Mouse (Mus musculus): ENCODE results near the gene Cdk9. TPM values are rescaled to one million over a fixed set of nuclear protein-coding genes. Genes with fewer than 3 reads are reported as not detected.

Cdk9 gene
- polyA plus RNA-seq, 1 experiment from 2014 or later: 63.2 TPM

GRCm38 (mm10) chr2:32671907-32672595, 40.8 kb downstream of the Cdk9 start:
- Histone ChIP-seq H3K27me3 (replicated peaks) (no peaks in the 10 kb centered on the region), H3K4me2 (no peak overlapping the region), H3K4me1 (peaks cover 47% of the 10 kb centered on the region), H3K9ac (no peak overlapping the region), H3K36me3 (peaks cover 80% of the 10 kb centered on the region), H3K9me3 (no peaks in the 10 kb centered on the region), H3K4me3 (no peak overlapping the region), H3K27ac (replicated peaks) (peak overlapping the region; percentile 25; the same call in 1 of the 2 replicates)
- WGBS: 58% methylated on average over 9 of the region's 9 CpGs
- ATAC-seq (ENCODE audit: extremely low read depth, insufficient number of reproducible peaks, low FRiP score, low TSS enrichment): no peak

DNA sequence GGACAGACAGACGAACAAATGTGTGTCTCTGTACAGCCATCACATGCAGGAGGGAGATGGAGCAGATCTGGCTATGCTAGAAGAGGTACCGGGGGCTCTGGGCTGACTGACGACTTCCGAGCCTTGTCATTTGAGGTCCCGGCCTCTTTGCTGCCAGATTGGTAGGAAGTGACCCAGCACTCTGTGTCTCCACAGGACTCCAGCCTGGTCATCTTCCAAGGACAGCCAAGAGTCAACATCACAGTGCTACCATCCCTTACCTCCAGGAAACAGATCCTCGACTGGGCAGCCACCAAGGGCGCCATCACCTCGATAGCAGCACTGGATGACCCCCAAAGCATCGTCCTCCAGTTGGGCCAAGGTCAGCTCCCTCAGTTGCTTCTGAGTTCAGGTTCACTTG, 41.7 kb downstream of the Cdk9 start:
- H3K4me2 ChIP-seq: no peak overlapping the region
- peak overlapping the region; percentile 25; the same call in 1 of the 2 replicates for H3K27ac ChIP-seq (replicated peaks)
- no peaks in the 10 kb centered on the region for H3K27me3 ChIP-seq (replicated peaks)
- no peaks in the 10 kb centered on the region for H3K9me3 ChIP-seq
- ATAC-seq (ENCODE audit: extremely low read depth, insufficient number of reproducible peaks, low FRiP score, low TSS enrichment): no peak
- peaks cover 51% of the 10 kb centered on the region for H3K4me1 ChIP-seq
- WGBS: 79% methylated on average over 9 of the region's 9 CpGs
- H3K9ac ChIP-seq: no peak overlapping the region
- no peak overlapping the region for H3K4me3 ChIP-seq
- peaks cover 75% of the 10 kb centered on the region for H3K36me3 ChIP-seq

GRCm38 (mm10) chr2:32669876-32670275, 43.0 kb downstream of the Cdk9 start:
- H3K4me2 ChIP-seq: no peak overlapping the region
- H3K4me3 ChIP-seq: no peak overlapping the region
- ATAC-seq (ENCODE audit: extremely low read depth, insufficient number of reproducible peaks, low FRiP score, low TSS enrichment): no peak
- peak overlapping the region; percentile 22; the same call in 1 of the 2 replicates for H3K27ac ChIP-seq (replicated peaks)
- H3K9ac ChIP-seq: 0 out of 2 replicates have a peak overlapping the region, but pooled peaks have one; percentile 14
- H3K36me3 ChIP-seq: peaks cover 69% of the 10 kb centered on the region
- no peaks in the 10 kb centered on the region for H3K27me3 ChIP-seq (replicated peaks)
- no peaks in the 10 kb centered on the region for H3K9me3 ChIP-seq
- WGBS: 45% methylated on average over 3 of the region's 3 CpGs
- H3K4me1 ChIP-seq: peaks cover 64% of the 10 kb centered on the region

GRCm38 (mm10) chr2:32668176-32668575, 44.7 kb downstream of the Cdk9 start:
- H3K27me3 ChIP-seq (replicated peaks): no peaks in the 10 kb centered on the region
- H3K27ac ChIP-seq (replicated peaks): peak overlapping the region; percentile 90
- WGBS: 78% methylated on average over 7 of the region's 7 CpGs
- peak overlapping the region; percentile 5; the same call in 1 of the 2 replicates for H3K4me2 ChIP-seq
- peaks cover 53% of the 10 kb centered on the region for H3K36me3 ChIP-seq
- H3K4me1 ChIP-seq: peaks cover 64% of the 10 kb centered on the region
- no peaks in the 10 kb centered on the region for H3K9me3 ChIP-seq
- H3K4me3 ChIP-seq: no peak overlapping the region
- no peak for ATAC-seq (ENCODE audit: extremely low read depth, insufficient number of reproducible peaks, low FRiP score, low TSS enrichment)
- peak overlapping the region; percentile 61 for H3K9ac ChIP-seq

GRCm38 (mm10) chr2:32667775-32668174, 45.1 kb downstream of the Cdk9 start:
- peak; percentile 50; the same call in 1 of the 2 replicates for ATAC-seq (ENCODE audit: extremely low read depth, insufficient number of reproducible peaks, low FRiP score, low TSS enrichment)
- 20% methylated on average over 11 of the region's 11 CpGs for WGBS
- peak overlapping the region; percentile 5; the same call in 1 of the 2 replicates for H3K4me2 ChIP-seq
- no peaks in the 10 kb centered on the region for H3K9me3 ChIP-seq
- peaks cover 60% of the 10 kb centered on the region for H3K4me1 ChIP-seq
- peak overlapping the region; percentile 90 for H3K27ac ChIP-seq (replicated peaks)
- no peak overlapping the region for H3K4me3 ChIP-seq
- peaks cover 49% of the 10 kb centered on the region for H3K36me3 ChIP-seq
- peak overlapping the region; percentile 61 for H3K9ac ChIP-seq
- no peaks in the 10 kb centered on the region for H3K27me3 ChIP-seq (replicated peaks)

DNA sequence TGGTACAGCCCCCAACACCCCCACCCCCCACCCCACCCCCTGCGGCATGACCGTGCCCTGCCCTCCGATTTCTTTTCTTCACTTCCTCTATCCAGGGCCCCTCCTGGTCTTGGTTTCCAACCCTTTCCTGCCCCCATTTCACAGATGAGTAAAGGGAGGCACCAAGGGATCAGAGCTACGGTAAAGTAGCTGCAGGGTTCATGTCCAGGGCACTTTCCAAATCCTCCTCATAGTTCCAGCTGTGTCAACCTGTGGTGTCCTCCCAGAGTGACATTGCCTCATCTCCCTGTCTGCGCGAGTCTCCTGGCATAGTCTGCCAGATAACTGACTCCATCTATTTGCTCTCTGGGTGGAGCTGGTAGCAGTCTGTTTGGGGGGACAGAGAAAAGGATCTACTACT, 47.0 kb downstream of the Cdk9 start:
- Histone ChIP-seq H3K4me2 (no peak overlapping the region), H3K27ac (replicated peaks) (peak overlapping the region; percentile 73), H3K4me1 (peaks cover 67% of the 10 kb centered on the region), H3K9ac (peak overlapping the region; percentile 33; the same call in 1 of the 2 replicates), H3K27me3 (replicated peaks) (no peaks in the 10 kb centered on the region), H3K36me3 (peaks cover 33% of the 10 kb centered on the region), H3K9me3 (no peaks in the 10 kb centered on the region), H3K4me3 (no peak overlapping the region)
- WGBS: 55% methylated on average over 6 of the region's 6 CpGs
- ATAC-seq (ENCODE audit: extremely low read depth, insufficient number of reproducible peaks, low FRiP score, low TSS enrichment): no peak

DNA sequence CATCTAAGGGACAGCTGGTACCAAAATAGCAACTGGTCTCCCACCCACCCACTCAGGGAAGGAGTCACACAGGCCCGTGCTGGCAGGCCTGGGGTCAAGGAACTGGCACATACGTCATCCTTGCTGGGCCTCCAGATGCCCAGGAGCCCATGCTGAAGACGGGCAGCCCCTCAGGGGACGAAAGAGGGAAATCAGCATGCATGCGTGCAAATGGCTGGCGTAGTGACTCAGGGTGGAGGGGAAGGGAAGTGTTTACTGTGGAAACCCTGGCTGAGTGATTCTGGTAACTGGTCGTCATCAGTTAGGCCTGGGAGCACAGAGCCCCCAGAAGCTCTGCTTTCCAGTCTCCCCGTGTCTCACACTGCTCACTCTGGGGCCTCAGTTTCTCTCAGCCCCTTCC, 47.5 kb downstream of the Cdk9 start:
- Histone ChIP-seq H3K4me3 (no peak overlapping the region), H3K27me3 (replicated peaks) (no peaks in the 10 kb centered on the region), H3K9me3 (no peaks in the 10 kb centered on the region), H3K27ac (replicated peaks) (peak overlapping the region; percentile 73), H3K36me3 (peaks cover 29% of the 10 kb centered on the region), H3K4me2 (no peak overlapping the region), H3K4me1 (peaks cover 72% of the 10 kb centered on the region), H3K9ac (peak overlapping the region; percentile 41)
- no peak for ATAC-seq (ENCODE audit: extremely low read depth, insufficient number of reproducible peaks, low FRiP score, low TSS enrichment)
- WGBS: 60% methylated on average over 8 of the region's 8 CpGs

GRCm38 (mm10) chr2:32662291-32662690, 50.6 kb downstream of the Cdk9 start:
- Histone ChIP-seq H3K27me3 (replicated peaks) (no peaks in the 10 kb centered on the region), H3K4me3 (no peak overlapping the region), H3K4me2 (no peak overlapping the region), H3K4me1 (peaks cover 53% of the 10 kb centered on the region), H3K36me3 (peaks cover 33% of the 10 kb centered on the region), H3K9ac (peak overlapping the region; percentile 64), H3K27ac (replicated peaks) (peak overlapping the region; percentile 86), H3K9me3 (no peaks in the 10 kb centered on the region)
- no peak for ATAC-seq (ENCODE audit: extremely low read depth, insufficient number of reproducible peaks, low FRiP score, low TSS enrichment)
- 47% methylated on average over 5 of the region's 5 CpGs for WGBS

DNA sequence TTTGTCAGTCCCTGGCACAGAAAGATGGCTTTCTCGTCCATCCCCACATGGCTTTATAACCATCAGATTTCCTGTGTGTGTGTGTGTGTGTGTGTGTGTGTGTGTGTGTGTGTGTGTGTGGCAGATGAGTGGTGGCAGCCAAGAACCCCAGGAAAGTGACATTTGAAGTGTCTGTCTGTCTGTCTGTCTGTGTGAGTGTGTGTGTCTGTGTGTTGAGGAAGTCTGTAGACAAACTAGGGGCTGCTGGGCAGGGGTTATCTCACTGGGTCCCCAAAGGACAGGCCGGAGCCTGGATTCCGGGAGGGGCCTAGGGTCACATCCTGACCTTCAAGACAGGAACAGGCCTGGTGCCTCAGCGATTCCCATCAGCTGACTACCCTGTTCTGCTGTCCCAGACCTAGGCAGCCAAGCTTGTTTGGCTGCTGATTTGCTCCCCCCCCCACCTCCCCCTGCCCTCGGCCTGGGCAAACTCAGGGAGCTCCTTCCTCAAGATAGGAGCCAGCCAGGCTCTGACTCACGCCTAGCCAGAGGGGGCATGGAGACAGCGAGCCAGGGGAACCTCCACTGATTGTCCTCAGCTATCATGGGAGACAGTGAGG, 51.3 kb downstream of the Cdk9 start:
- no peak overlapping the region for H3K4me2 ChIP-seq
- H3K27me3 ChIP-seq (replicated peaks): no peaks in the 10 kb centered on the region
- peak; percentile 56 for ATAC-seq (ENCODE audit: extremely low read depth, insufficient number of reproducible peaks, low FRiP score, low TSS enrichment)
- H3K4me1 ChIP-seq: peaks cover 50% of the 10 kb centered on the region
- WGBS: 13% methylated on average over 7 of the region's 7 CpGs
- H3K4me3 ChIP-seq: no peak overlapping the region
- H3K36me3 ChIP-seq: peaks cover 35% of the 10 kb centered on the region
- H3K9me3 ChIP-seq: no peaks in the 10 kb centered on the region
- peak overlapping the region; percentile 64 for H3K9ac ChIP-seq
- peak overlapping the region; percentile 86 for H3K27ac ChIP-seq (replicated peaks)

- ATAC-seq (ENCODE audit: extremely low read depth, insufficient number of reproducible peaks, low FRiP score, low TSS enrichment): no peak
- H3K4me3 ChIP-seq: no peak overlapping the region
- H3K9ac ChIP-seq: no peak overlapping the region
- peak overlapping the region; percentile 68 for H3K27ac ChIP-seq (replicated peaks)
- no peak overlapping the region for H3K4me2 ChIP-seq
- H3K9me3 ChIP-seq: no peaks in the 10 kb centered on the region
- no peaks in the 10 kb centered on the region for H3K27me3 ChIP-seq (replicated peaks)
- WGBS: 80% methylated on average over 2 of the region's 2 CpGs
- peaks cover 50% of the 10 kb centered on the region for H3K4me1 ChIP-seq
- peaks cover 25% of the 10 kb centered on the region for H3K36me3 ChIP-seq
Observed at GRCm38 (mm10) chr2:32658873-32659272, 54.0 kb downstream of the Cdk9 start.

- H3K4me3 ChIP-seq: no peak overlapping the region
- WGBS: 41% methylated on average over 12 of the region's 12 CpGs
- H3K9me3 ChIP-seq: no peaks in the 10 kb centered on the region
- H3K27me3 ChIP-seq (replicated peaks): no peaks in the 10 kb centered on the region
- 0 out of 2 replicates have a peak overlapping the region, but pooled peaks have one; percentile 55 for H3K4me2 ChIP-seq
- peaks cover 29% of the 10 kb centered on the region for H3K36me3 ChIP-seq
- peak overlapping the region; percentile 80 for H3K27ac ChIP-seq (replicated peaks)
- ATAC-seq (ENCODE audit: extremely low read depth, insufficient number of reproducible peaks, low FRiP score, low TSS enrichment): peak; percentile 32
- H3K9ac ChIP-seq: 0 out of 2 replicates have a peak overlapping the region, but pooled peaks have one; percentile 40
- peaks cover 54% of the 10 kb centered on the region for H3K4me1 ChIP-seq
Observed at GRCm38 (mm10) chr2:32655826-32656225, 57.0 kb downstream of the Cdk9 start.

Data from heart, embryonic 13.5 days (tissue).